Mouse (Mus musculus) cerebellum, adult 11-12 months (tissue): ENCODE results near the gene Unc80.

ENCODE experiments used
- DNase-seq: peaks from one replicate; pipeline ENCODE4 v3.0.0; 2022

The Unc80 gene

GRCm38 (mm10) chr1:66730581-66730980 lies 262.4 kb downstream of the Unc80 start:
- no peak for DNase-seq
